Mouse (Mus musculus) CD4-positive, CD25-positive, alpha-beta regulatory T cell, adult 9 weeks (primary cell): ENCODE data around the gene Atoh1. TPM values are rescaled to one million over a fixed set of nuclear protein-coding genes. Genes with fewer than 3 reads are reported as not detected.

Source experiments
- polyA plus RNA-seq: library from polyadenylated mRNA; unstranded; fragments of 100-300 nt; shearing (Covaris generic); gene quantifications from one replicate; pipeline ENCODE4 v1.2.1, GENCODE M21; 2017

The Atoh1 gene
- polyA plus RNA-seq, result not detected

GRCm38 (mm10) chr6:64728499-64729198 is at the start of gene Atoh1:
Gene Atoh1, plus strand, starts transcription at chr6:64729125.

